Mouse (Mus musculus) hindbrain, embryonic 13.5 days (tissue): ENCODE results near the gene Hist1h2bp. TPM values are rescaled to one million over a fixed set of nuclear protein-coding genes. Genes with fewer than 3 reads are reported as not detected.
A peak's percentile ranks its signal among the peaks of the same experiment; 100 is the strongest.
"Not testable (repeated sequence)": the region's sequence is repeated elsewhere in the genome, so short reads cannot be mapped to it uniquely, and the experiment has no call there.

ENCODE experiments used
- ATAC-seq: fragments of 200-750 bp; cut with Nextera tagmentation; 2 replicates; pipeline ENCODE4 v1.8.0; 2017; ENCODE audit warnings: moderate TSS enrichment; ENCODE audit not compliant: low FRiP score
- H3K27ac ChIP-seq: fragments of 300-500 bp; sonication (generic); 2 replicates; pipeline ENCODE4 v1.5.1; 2015; ENCODE audit warnings: inconsistent platforms, mild to moderate bottlenecking, moderate library complexity
- H3K27me3 ChIP-seq: fragments of 300-500 bp; sonication (generic); 2 replicates; pipeline ENCODE4 v1.6.1; 2015; ENCODE audit warnings: mild to moderate bottlenecking, inconsistent platforms
- H3K36me3 ChIP-seq: fragments of 300-500 bp; sonication (generic); 2 replicates; pipeline ENCODE4 v1.6.1; 2015; ENCODE audit warnings: mild to moderate bottlenecking, inconsistent platforms
- H3K4me1 ChIP-seq: fragments of 300-500 bp; sonication (generic); replicated peaks from 2 replicates; pipeline ENCODE4 v1.6.1; 2015; ENCODE audit warnings: inconsistent platforms
- H3K4me2 ChIP-seq: fragments of 300-500 bp; sonication (generic); 2 replicates; pipeline ENCODE4 v1.6.1; 2015; ENCODE audit warnings: inconsistent platforms, mild to moderate bottlenecking, moderate library complexity
- H3K4me3 ChIP-seq: fragments of 300-500 bp; sonication (generic); 2 replicates; pipeline ENCODE4 v1.5.1; 2015; ENCODE audit warnings: mild to moderate bottlenecking, inconsistent platforms
- H3K9ac ChIP-seq: fragments of 300-500 bp; sonication (generic); 2 replicates; pipeline ENCODE4 v1.6.1; 2015; ENCODE audit warnings: mild to moderate bottlenecking, inconsistent platforms
- H3K9me3 ChIP-seq: fragments of 300-500 bp; sonication (generic); 2 replicates; pipeline ENCODE4 v1.6.1; 2016; ENCODE audit warnings: inconsistent platforms
- WGBS: fragments of 180-500 bp; shearing (Covaris S2); methylation state at CpG from one replicate; pipeline ENCODE4 v1.1.7; 2015; 5-methylcytosine and 5-hydroxymethylcytosine counted together
- polyA plus RNA-seq: library from polyadenylated mRNA; unstranded; fragments of >200 nt; fragmentation: Nextera tagmentation; extraction: Ambion mirVana; gene quantifications from 2 replicates; pipeline ENCODE4 v1.2.1, GENCODE M21; 2015

The Hist1h2bp gene
- polyA plus RNA-seq, 1 experiment from 2014 or later = 0.68 TPM

- ATAC-seq = peak; percentile 50
- no peaks in the 10 kb centered on the region for H3K9me3 ChIP-seq
- H3K4me2 ChIP-seq = peak overlapping the region; percentile 60
- peak overlapping the region; percentile 45; the same call in 1 of the 2 replicates for H3K27ac ChIP-seq
- peak overlapping the region; percentile 37 for H3K4me3 ChIP-seq
- WGBS = 11% methylated on average over 14 of the region's 21 CpGs
- H3K4me1 ChIP-seq = peaks cover 28% of the 10 kb centered on the region
- no peaks in the 10 kb centered on the region for H3K36me3 ChIP-seq
- H3K9ac ChIP-seq = peak overlapping the region; percentile 10
- H3K27me3 ChIP-seq = 0 out of 2 replicates have a peak, but pooled peaks cover 6% of the 10 kb centered on the region
These were observed 716 bp downstream of the Hist1h2bp start for GRCm38 (mm10) chr13:21787760-21788593.

GRCm38 (mm10) chr13:21789925-21790324 lies 2.7 kb downstream of the Hist1h2bp start:
- H3K4me3 ChIP-seq = no peak overlapping the region
- ATAC-seq = no peak
- no peaks in the 10 kb centered on the region for H3K36me3 ChIP-seq
- WGBS = 65% methylated on average over 6 of the region's 6 CpGs
- H3K9me3 ChIP-seq = no peaks in the 10 kb centered on the region
- 0 out of 2 replicates have a peak, but pooled peaks cover 6% of the 10 kb centered on the region for H3K27me3 ChIP-seq
- no peak overlapping the region for H3K27ac ChIP-seq
- no peak overlapping the region for H3K9ac ChIP-seq
- H3K4me1 ChIP-seq = peaks cover 20% of the 10 kb centered on the region
- H3K4me2 ChIP-seq = no peak overlapping the region

- Histone ChIP-seq H3K9ac (0 out of 2 replicates have a peak overlapping the region, but pooled peaks have one; percentile 19), H3K9me3 (no peaks in the 10 kb centered on the region), H3K27ac (no peak overlapping the region), H3K27me3 (0 out of 2 replicates have a peak, but pooled peaks cover 6% of the 10 kb centered on the region), H3K4me1 (peaks cover 19% of the 10 kb centered on the region), H3K4me3 (peak overlapping the region; percentile 0; the same call in 1 of the 2 replicates), H3K4me2 (peak overlapping the region; percentile 31), H3K36me3 (no peaks in the 10 kb centered on the region)
- 8% methylated on average over 17 of the region's 18 CpGs for WGBS
- no peak for ATAC-seq
These were observed 3.5 kb downstream of the Hist1h2bp start for GRCm38 (mm10) chr13:21790601-21791283.

- no peak for ATAC-seq
- Histone ChIP-seq H3K4me3 (no peak overlapping the region), H3K27ac (no peak overlapping the region), H3K27me3 (no peaks in the 10 kb centered on the region), H3K9me3 (no peaks in the 10 kb centered on the region), H3K4me2 (no peak overlapping the region), H3K4me1 (peaks cover 5% of the 10 kb centered on the region), H3K36me3 (no peaks in the 10 kb centered on the region), H3K9ac (no peak overlapping the region)
- WGBS = 95% methylated on average over 7 of the region's 7 CpGs
These were observed 8.3 kb downstream of the Hist1h2bp start for GRCm38 (mm10) chr13:21795584-21795983.

GRCm38 (mm10) chr13:21797163-21797562 lies 9.9 kb downstream of the Hist1h2bp start:
- not testable (repeated sequence) for H3K4me3 ChIP-seq, H3K9ac ChIP-seq

GRCm38 (mm10) chr13:21803058-21803457 lies 15.8 kb downstream of the Hist1h2bp start:
- H3K4me2 ChIP-seq, ATAC-seq, H3K4me3 ChIP-seq, H3K27me3 ChIP-seq, H3K9me3 ChIP-seq, H3K4me1 ChIP-seq, H3K9ac ChIP-seq, H3K27ac ChIP-seq, H3K36me3 ChIP-seq: not testable (repeated sequence)
- no CpG with 5 or more reads among the region's 4 CpGs for WGBS

More at GRCm38 (mm10) chr13:21797163-21797562, 9.9 kb downstream of the Hist1h2bp start:
- H3K9me3 ChIP-seq, H3K27ac ChIP-seq, H3K36me3 ChIP-seq, H3K4me1 ChIP-seq, H3K4me2 ChIP-seq, H3K27me3 ChIP-seq, ATAC-seq: not testable (repeated sequence)

GRCm38 (mm10) chr13:21810073-21810472 lies 22.8 kb downstream of the Hist1h2bp start, which contains the start of the genes Hist1h2bq and Hist1h2ao:
Gene Hist1h2bq, minus strand, starts transcription at chr13:21810197.
Gene Hist1h2ao, plus strand, starts transcription at chr13:21810465.
- not testable (repeated sequence) for H3K27me3 ChIP-seq, H3K4me1 ChIP-seq, H3K4me2 ChIP-seq, H3K4me3 ChIP-seq, H3K9me3 ChIP-seq, H3K36me3 ChIP-seq, H3K9ac ChIP-seq, H3K27ac ChIP-seq
- peak; percentile 98 for ATAC-seq
- WGBS = no CpG with 5 or more reads among the region's 23 CpGs

- not testable (repeated sequence) for H3K4me2 ChIP-seq, H3K27ac ChIP-seq, H3K4me3 ChIP-seq, H3K27me3 ChIP-seq, H3K9ac ChIP-seq, H3K4me1 ChIP-seq, H3K36me3 ChIP-seq, H3K9me3 ChIP-seq
- peak; percentile 11; the same call in 1 of the 2 replicates for ATAC-seq
- WGBS = no CpG with 5 or more reads among the region's 8 CpGs
These were observed 23.8 kb downstream of the Hist1h2bp start for GRCm38 (mm10) chr13:21811074-21811473.

- peak within 1 kb of the TSS; percentile 21 for H3K4me3 ChIP-seq
- not testable (repeated sequence) for H3K4me1 ChIP-seq
- no CpG with 5 or more reads among the region's 24 CpGs for WGBS
These were observed 24.3 kb downstream of the Hist1h2bp start, which contains the start of gene Hist1h4m for GRCm38 (mm10) chr13:21811539-21811938. Gene Hist1h4m, plus strand, starts transcription at chr13:21811746.

GRCm38 (mm10) chr13:21812092-21812491 lies 24.8 kb downstream of the Hist1h2bp start:
- Histone ChIP-seq H3K4me3 (peak overlapping the region; percentile 21), H3K4me2 (peak overlapping the region; percentile 50)
- not testable (repeated sequence) for H3K27ac ChIP-seq, H3K4me1 ChIP-seq, H3K9me3 ChIP-seq, H3K27me3 ChIP-seq, H3K9ac ChIP-seq, H3K36me3 ChIP-seq
- WGBS = 0% methylated on average over 14 of the region's 14 CpGs
- peak; percentile 27 for ATAC-seq

More at GRCm38 (mm10) chr13:21811539-21811938, 24.3 kb downstream of the Hist1h2bp start, which contains the start of gene Hist1h4m:
- peak within 1 kb of the TSS; percentile 50 for H3K4me2 ChIP-seq
- H3K27me3 ChIP-seq, H3K36me3 ChIP-seq, H3K9me3 ChIP-seq, H3K27ac ChIP-seq, H3K9ac ChIP-seq: not testable (repeated sequence)
- ATAC-seq = peak; percentile 69

- 69% methylated on average over 7 of the region's 16 CpGs for WGBS
- H3K36me3 ChIP-seq, H3K4me2 ChIP-seq, H3K27ac ChIP-seq, H3K4me1 ChIP-seq, H3K4me3 ChIP-seq, ATAC-seq, H3K9me3 ChIP-seq, H3K27me3 ChIP-seq, H3K9ac ChIP-seq: not testable (repeated sequence)
These were observed 33.0 kb downstream of the Hist1h2bp start for GRCm38 (mm10) chr13:21820082-21820890.

- no peak for ATAC-seq
- H3K4me1 ChIP-seq = no peaks in the 10 kb centered on the region
- H3K27me3 ChIP-seq = no peaks in the 10 kb centered on the region
- no peak overlapping the region for H3K4me2 ChIP-seq
- WGBS = 88% methylated on average over 3 of the region's 3 CpGs
- no peak overlapping the region for H3K27ac ChIP-seq
- no peak overlapping the region for H3K9ac ChIP-seq
- no peak overlapping the region for H3K4me3 ChIP-seq
- H3K9me3 ChIP-seq = no peaks in the 10 kb centered on the region
- no peaks in the 10 kb centered on the region for H3K36me3 ChIP-seq
These were observed 41.2 kb downstream of the Hist1h2bp start for GRCm38 (mm10) chr13:21828511-21828910.
